Mouse (Mus musculus) lung, postnatal 25 days (tissue): ENCODE measurements around the gene Lrmda.

Experiments
- DNase-seq: peaks from one replicate; pipeline ENCODE4 v3.0.0; 2022; ENCODE audit warnings: low spot score

Lrmda gene

DNA sequence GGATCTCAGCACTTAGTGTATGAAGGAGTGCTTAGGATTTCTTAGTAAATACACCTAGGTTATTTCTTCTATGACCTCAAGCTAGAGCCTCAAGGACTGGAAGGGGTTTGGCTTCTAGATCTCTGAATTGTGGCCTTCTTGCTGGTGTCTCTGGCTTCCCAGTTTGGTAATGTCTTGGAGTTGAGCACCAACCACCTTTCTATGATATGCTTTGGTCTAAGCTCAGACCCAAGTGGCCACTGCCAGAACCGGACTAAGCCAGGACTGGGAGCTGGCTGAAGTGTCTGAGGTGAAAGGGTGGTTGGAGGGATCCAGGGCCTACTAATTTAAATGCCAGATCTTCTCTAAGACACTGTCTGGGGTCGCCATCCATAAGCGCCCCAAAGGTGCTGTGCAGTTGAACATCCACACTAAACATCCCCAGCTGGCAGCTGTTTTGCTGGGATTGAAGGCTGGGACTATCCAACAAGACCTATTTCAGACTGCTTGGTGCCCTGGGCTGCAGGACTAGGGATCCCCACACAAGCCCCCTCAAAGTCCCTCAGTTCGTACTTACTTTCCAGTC lies 27.1 kb upstream of the Lrmda start:
- no peak for DNase-seq

DNA sequence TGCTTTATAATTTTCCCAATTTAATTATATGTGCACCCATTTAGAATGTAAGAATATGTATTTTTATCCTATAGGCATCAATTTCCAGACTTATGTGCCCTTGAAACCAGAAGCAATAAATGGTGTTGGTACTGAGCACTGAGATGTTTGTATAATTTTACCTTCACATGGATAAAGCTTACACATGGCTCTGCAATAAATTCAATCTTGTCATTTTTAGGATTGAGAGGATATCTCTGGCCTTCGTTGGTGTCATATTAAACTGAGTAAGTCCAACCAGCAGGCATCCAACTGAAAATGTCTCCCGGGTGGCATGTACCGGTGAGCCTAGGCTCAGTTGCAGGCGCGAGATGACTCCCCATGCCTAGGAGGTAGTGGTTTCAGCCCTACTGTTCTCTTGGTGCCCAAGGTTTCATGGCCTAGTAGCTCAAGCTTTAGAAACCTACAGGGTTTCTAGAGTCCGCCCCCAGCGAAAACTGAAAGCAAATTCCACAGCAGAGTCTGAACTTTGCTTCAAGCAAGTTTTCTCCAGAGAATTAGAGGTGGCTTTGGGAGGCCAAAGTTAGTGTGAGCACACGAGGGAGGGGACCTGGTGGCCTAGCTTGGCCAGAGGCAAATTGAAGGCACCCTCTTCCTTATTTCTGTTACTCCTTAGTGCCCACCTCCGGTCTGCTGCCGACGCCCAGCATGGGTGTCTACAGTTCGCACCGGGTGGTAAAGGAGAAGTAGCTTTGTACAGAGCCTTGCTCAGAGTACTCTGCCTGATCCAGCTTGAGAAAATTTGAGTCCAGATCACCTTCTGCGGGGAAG lies 26.1 kb upstream of the Lrmda start:
- DNase-seq, result peak; percentile 32

DNA sequence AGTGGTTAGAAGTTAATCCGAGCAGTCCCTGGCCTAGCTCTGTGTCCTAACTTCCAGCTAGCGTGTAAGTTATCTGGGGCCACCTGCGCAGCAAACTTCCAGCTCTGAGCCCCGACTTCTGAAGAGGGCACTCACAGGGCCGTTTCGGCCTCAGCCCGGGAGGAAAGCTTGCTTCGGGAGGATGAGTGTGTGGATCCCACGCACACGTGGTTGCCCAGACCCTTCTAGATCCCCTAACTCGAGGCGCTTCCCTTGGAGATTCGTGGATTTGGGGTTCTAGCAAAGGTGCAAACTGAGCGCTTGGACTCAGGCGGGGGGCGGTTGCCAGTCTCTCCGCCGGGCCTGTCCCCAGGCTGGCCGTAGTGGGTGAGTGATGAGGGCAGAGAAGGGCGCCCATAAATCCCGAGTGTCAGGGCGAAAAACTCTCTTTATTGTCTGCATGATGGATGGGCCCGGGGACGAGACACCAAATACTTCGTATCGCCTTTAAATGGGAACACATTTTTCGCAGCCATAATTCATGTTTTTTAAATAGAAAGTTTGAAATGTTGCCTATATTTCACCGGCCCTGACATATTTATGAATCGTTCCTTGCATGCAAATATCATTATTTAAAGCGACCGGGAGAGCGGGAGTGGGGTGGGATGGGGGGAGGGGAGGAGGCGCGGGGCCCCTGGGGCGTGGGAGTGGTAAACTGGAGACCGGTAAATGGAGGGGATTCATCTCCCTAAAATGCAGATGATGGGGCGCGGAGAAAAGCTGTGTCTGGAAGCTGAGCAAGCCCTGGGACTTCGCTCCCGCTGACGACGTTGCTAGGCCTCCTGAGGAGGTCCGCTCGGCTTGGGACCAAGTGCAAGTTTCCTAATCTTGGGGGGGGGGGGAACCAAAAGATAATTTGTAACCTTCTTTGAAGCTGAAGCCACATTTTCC lies 25.2 kb upstream of the Lrmda start:
- no peak for DNase-seq

DNA sequence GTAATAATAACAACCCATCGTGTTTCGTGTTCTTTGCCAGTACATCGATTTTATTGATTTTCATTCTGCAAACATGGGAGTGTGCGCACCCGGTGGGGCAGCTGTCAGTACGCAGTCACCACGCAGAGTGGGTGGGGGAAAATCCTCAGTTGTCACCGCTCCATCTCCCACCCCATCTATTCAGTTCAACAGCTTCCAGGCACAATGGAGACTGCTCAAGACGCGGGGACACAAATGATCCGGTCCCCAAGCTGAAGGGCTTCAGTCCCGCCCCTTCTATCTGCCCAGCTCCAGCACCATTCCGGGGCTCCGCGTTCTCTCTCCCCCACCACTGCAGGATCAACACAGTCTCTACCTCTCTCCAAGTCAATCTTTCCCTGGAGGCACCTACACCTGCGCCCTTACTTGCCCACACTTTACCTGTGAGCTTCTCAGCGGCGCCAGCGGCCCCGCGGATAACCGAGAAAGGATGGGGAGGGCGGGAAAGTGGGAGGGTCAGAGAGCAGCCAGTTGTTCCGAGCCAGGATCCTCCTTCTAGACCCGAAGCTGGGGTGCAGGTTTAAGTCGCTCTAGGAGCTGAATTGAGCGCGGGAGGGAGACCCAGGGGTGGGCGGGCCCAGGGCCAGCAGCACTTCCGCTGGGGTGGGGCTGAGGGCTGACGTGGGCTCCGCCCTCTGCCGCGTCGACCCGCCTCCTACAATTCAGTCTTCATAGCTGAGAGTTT lies 24.3 kb upstream of the Lrmda start:
- DNase-seq, result peak; percentile 86

DNA sequence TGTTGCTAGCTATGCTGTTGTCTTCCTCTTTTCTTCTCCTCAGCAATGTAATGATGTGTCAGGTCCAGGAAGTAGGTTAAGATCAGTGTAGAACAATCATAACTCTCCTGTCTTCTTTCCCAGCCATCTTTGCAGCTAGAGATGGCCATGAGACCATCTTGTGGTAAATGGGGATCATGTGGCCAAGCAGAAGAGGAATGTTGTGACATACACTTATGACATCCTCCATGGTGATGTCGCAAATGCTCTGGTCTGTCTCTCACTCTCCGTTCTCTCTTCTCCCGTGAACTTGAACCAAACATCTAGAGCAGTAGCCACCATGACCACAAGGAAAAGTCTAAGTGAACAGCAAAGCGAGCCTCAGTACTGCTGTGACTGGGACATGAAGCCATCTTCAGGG lies 19.9 kb upstream of the Lrmda start:
- DNase-seq, result no peak

DNA sequence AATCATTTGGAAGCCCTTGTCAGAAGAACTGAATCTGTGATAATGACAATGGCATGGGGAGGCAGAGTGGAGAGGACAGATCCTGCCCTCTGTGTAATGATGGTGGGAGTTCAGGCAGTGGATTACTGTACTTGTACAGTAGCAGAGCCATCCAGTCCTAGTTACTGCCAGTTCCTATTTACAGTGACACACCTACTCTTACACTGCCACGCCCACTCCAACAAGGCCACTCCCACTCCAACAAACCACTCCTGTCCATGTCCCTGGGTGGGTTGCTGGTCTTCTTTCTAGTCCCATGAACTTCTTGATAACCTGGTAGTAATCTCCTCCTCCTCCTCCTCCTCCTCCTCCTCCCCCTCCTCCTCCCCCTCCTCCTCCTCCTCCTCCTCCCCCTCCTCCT lies 16.3 kb upstream of the Lrmda start:
- no peak for DNase-seq

DNA sequence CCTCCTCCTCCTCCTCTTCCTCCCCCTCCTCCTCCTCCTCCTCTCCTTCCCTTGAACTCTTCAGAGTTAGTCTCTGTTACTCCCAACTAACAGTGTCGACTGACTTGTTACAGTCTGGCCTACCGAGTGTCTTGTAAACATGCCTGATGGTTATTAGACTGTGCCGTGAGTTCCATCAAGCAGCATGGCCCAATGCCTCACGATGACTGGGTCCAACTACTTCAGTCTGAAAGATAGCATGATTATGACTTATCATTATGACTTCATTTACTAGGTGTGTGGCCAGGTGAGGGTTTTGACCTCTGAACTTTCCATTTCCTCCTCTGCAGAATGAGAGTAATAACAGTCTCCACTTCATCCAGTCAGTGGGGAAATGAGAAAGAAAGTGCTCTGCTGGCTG lies 15.9 kb upstream of the Lrmda start:
- DNase-seq, result no peak

DNA sequence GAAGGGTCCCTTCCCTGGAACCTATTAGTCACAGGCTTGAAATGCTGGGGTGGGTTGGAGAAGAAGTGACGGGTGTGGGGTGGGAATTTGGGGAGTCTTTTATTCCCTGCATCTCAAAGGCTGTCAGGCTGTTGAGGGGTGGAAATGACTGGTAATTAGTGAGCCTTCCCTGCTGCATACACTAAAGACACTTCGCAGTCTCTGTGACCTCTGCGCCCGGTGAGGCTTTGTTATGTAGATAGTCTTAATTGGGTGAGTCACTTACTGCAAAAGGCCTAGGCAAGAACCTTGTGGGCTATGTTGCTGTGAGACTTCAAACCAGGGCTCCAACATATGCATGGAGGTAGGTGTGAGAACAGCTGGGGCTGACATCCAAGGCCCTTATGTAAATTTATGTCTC lies 14.6 kb upstream of the Lrmda start:
- DNase-seq, result no peak

DNA sequence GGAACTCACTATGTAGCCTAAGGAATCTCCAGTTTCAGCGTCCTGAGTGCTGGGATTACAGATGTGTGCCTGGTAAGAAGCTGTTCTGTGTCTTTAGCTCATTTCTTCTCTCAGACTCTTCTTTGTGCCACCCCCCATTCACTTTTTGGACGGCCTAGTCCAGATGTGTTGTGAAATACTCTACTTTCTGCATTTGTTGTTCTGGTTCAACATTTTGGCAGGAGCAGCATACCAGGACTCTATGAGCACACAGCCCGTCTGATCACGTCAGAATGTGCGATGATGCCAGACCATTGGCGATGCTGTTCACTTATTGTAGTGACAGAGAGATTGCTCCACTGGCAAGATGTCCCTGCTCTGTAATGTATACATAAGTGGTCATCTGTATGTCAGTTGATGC lies 12.5 kb upstream of the Lrmda start:
- no peak for DNase-seq

DNA sequence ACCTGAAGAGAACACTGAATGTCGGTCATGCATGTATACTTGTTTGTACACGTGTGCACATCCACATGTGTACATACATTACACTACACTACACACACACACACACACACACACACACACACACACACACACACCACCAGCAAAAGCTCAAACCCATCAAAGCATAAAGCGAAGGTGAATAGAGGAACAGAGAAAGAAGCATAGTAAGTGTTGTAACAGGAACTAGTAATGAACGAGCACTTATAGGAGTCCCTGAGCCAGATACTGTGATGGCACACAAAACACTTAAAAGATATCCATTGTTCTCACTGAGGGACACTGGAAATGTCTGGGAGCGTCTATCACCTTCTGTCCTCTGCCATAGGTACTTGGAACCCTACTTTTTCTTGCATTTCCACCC lies 5.2 kb upstream of the Lrmda start:
- no peak for DNase-seq

DNA sequence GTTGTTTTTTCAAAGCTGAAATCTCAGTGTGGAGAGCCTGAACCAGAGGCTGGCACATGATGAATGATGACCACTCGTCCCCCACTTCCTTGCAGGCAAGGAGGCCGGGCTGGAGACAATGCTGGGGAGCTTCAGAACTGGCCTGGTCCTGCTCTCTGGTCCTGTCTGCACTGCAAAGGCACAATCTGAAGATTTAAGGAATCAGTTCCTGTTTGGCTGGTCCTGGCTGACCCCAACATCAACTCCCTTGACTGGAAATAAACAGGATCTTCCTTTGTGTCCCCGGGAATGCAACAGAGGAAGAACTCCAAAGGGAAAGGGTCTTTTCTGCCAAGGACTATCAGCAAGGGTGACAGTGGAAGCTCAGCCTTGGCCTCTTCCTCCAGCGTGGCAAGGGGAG lies 4.7 kb upstream of the Lrmda start:
- peak; percentile 83 for DNase-seq

DNA sequence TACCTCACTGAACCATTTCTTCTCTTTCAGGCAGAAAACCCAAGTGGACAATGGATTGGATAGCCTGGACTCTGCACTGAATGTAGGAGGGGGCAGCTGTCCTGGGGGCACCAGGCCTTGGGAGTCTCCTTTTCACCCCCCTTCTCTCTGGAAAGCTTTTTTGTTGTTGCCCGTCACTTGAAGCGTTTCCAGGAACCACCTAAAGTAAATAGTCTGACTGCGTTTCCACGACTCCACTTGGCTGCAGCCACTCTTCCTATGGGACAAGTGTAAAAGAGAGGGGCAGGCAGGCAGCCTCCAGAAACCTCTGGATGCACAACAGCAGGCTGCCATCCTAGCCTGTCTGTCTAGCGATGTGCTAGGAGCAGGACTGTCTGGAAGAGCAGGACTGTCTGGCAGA lies 2.5 kb upstream of the Lrmda start:
- peak; percentile 42 for DNase-seq

DNA sequence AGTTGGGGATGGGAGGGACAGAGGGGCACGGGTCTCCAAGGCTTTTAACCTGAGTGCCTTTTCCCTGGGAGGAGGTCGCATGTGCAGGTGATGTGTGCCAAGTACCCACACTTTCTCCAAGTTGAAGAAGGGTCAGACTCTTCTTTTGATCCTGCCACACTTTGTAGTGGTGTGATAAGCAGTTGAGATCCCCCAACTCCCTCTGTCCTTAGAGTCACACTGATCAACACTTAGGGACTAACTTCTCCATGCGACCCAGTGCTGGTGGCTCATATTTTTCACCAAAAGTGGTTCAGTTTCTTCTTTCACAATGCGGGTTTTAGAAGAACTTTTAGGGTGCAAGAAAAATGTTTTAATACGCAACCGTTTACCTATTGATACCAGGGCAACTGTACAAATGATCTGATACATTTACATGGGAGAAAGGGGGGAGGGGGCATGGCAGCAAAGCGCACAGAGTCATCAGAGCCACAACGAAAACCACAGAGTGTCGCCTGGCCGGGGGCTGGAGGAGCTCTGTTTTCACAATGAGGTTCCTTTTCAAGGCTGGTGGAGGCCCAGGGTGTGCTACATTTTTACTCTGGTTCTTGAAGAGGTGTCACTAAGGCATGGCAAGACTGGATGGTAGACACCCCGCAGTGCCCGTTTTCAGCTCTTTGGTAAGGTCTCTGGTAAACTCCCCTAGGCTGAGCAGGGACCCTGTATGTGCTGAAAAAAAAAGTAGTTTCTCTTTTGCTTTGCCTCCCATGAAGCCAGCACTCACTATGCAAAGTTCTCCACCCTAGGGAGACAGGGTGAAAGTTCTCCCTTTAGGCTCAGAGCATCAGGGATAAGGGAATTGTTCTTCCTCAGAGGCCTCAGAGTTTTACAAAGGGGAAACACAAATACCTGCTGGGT lies 685 bp downstream of the Lrmda start:
- no peak for DNase-seq

DNA sequence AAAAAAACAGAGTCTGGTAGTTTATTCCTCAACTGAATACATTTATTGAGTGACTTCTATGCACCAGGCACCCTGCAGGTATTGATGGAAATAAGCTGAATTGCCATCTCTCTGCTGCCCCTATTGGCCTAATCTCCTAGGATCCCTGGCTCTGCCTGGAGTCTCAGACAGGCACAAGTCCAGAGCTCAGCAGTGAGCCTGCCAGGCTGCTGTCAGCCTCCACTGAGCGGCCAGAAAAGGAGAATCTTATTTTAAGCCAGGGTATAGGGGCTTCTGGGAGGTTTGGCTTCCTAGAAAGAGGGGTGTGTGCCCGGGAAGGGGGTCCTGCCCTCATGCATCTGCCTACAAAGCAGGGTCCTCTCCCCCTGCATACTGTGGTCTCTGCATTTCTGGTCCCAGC lies 1.4 kb downstream of the Lrmda start:
- DNase-seq, result peak; percentile 70

DNA sequence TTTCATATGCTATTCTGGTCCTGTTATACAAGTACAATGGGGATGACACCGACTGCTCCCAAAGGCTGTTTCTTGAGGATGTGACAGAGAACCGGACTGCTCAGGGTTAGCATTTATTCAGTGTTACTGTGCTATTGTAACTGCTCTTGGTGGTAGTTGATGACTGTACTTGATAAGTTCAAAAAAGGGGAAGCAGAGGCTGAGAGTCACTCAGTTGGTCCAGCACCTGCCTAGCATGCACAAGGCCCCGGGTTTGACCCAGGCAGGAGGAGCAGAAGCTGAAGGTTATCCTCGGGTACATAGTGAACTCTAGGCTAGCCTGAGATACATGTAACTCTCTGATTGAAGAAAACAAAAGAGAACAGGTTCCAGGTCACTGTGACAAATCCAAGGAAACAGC lies 4.0 kb downstream of the Lrmda start:
- no peak for DNase-seq

DNA sequence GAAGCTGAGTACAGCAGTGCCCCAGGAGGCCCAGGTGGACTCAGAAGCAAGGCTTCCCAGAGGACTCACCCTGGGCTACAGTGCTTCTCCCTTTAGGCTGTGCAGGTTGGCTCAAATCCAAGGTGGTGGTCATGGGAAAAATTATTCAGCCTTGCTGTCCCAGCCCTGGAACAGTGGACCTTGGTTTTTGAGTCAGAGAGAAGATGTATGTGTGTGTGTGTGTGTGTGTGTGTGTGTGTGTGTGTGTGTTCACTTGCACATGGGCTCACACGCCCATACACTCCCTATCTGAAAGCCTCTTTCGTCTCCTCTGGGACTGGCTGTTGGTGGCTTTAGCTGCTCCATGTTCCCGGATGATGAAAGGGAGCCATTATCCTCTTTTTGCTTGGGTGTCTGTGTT lies 16.4 kb downstream of the Lrmda start:
- no peak for DNase-seq

DNA sequence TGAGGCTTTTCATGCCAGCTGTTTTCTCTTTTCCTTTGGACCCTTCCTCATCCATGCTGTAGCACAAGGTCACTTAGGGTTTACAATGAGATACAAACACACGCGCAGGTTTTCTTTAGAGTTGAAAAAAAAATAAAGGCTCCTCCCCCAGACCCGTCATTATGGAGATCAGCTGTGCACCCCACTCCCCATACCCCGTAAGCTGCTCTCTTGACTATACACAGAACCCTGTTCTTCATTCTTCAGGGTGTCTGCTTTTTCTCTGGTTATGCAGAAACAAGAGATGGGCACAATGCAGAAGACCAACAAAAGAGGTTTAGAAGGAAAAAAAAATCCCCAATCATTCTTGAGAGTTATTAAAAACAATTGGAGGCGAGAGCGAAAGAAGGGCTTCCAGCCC lies 16.8 kb downstream of the Lrmda start:
- no peak for DNase-seq

DNA sequence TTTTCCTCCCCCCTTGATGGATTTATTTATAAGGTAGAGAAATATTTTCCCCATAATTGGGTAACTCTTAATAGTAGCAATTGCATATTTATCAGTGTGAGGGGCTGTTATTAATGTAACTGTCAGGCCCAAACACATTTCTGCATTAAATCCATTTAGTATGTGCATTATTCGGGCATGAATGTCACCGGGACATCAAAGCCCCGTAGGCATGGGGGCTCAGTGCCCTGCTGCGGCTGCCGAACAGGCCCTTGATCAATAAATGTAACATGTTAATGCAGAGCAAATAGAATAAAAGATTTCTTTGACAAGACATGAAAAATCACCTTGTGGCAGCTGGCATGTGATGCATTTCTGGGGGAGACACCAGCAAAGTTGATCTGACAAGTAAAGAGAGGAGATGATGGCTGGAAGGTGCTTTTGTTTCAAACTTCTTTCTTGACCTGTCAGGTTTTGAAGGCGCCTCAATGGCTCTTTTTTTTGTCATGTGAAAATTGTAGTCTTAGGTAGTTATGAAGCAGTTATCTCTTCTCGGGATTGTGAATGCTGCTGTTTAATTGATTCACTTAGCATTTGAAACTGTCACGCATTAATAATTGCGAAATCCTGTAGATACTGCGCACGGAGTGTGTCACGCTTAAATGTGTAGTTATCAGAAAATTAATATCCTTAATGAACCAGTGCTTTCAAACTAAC lies 17.4 kb downstream of the Lrmda start:
- DNase-seq, result no peak

DNA sequence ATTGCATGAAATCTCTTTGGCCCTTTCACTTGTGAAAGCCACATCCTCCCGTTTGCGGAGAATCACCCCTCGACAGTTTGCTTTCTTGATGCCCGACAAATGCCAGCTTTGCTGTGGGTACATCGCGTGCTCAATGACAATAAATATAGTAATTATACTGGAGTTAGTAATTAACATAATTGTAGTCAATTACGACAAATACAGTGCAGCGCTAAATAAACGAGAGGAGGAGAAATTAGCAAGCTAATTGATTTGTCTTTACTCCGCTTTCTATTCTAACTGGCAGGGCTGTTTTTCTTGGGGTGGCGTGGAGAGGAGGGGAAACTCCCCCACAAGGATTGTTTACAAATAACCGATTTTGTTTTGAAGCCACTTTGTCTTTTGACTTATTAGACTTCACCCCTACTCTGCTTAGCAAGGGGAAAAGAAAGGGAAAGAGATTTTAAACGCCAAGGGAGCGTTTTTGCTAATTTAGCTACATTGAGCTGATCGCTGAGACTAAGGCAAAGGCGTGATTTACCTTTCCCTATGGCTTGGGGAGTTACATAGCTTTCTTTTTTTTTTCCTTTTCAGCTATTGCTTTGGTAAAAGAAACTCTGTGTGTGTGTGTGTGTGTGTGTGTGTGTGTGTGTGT lies 18.1 kb downstream of the Lrmda start:
- no peak for DNase-seq

DNA sequence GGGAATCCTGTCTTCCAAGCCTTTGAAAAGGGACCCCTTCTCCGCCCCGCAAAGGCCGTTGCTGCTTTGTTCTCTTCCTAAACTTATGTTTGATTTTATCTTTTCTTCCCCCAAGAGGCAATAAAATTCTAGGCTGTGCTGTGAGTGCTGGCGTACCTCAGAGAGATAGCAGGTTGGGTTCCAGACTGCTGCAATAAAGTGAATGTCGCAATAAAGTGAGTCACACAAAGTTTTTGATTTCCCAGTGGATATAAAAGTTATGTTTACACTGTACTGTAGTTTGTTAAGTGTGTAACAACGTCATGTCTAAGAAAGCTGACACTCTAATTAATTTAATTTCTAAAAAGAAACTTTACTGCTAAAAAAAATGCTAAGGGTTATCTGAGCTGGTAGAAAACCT lies 22.6 kb downstream of the Lrmda start:
- DNase-seq, result no peak
